Mouse (Mus musculus) urinary bladder, adult 2 months (tissue): ENCODE data around the gene Alyref2. TPM values are rescaled to one million over a fixed set of nuclear protein-coding genes. Genes with fewer than 3 reads are reported as not detected.
"Not testable (repeated sequence)": the region's sequence is repeated elsewhere in the genome, so short reads cannot be mapped to it uniquely, and the experiment has no call there.

Source experiments
- DNase-seq: peaks from one replicate; pipeline ENCODE4 v3.0.0; 2022; ENCODE audit warnings: low spot score
- polyA plus RNA-seq: library from polyadenylated mRNA; depleted of rRNA; stranded (reverse); fragments of >200 nt; gene quantifications from 2 replicates; pipeline ENCODE4 v1.2.3, GENCODE M21; 2012; rRNA removed

Alyref2 gene
- 7.9 and 8.8 TPM in 2 replicates for polyA plus RNA-seq

GRCm38 (mm10) chr1:171503250-171503591 lies at the start of gene Alyref2:
Gene Alyref2 (plus strand): TSS chr1:171503478.
- no peak for DNase-seq

GRCm38 (mm10) chr1:171454926-171455325 lies 48.4 kb upstream of the Alyref2 start:
- no peak for DNase-seq

- no peak for DNase-seq
These were observed 45.7 kb upstream of the Alyref2 start for GRCm38 (mm10) chr1:171457568-171457967.

- no peak for DNase-seq
These were observed 43.5 kb upstream of the Alyref2 start for GRCm38 (mm10) chr1:171459791-171460190.

GRCm38 (mm10) chr1:171460551-171461503 lies 42.5 kb upstream of the Alyref2 start:
- DNase-seq = no peak

- DNase-seq = no peak
These were observed 40.1 kb upstream of the Alyref2 start for GRCm38 (mm10) chr1:171463133-171463532.

GRCm38 (mm10) chr1:171465749-171466412 lies 37.4 kb upstream of the Alyref2 start:
- no peak for DNase-seq

GRCm38 (mm10) chr1:171466565-171466964 lies 36.7 kb upstream of the Alyref2 start:
- DNase-seq = no peak

GRCm38 (mm10) chr1:171469678-171470077 lies 33.6 kb upstream of the Alyref2 start:
- no peak for DNase-seq

GRCm38 (mm10) chr1:171470371-171470871 lies 32.9 kb upstream of the Alyref2 start:
- DNase-seq = no peak

- no peak for DNase-seq
These were observed 32.4 kb upstream of the Alyref2 start for GRCm38 (mm10) chr1:171470896-171471295.

GRCm38 (mm10) chr1:171471452-171471851 lies 31.8 kb upstream of the Alyref2 start:
- DNase-seq = no peak

- DNase-seq = not testable (repeated sequence)
These were observed 31.3 kb upstream of the Alyref2 start for GRCm38 (mm10) chr1:171471941-171472340.

- DNase-seq = no peak
These were observed 29.8 kb upstream of the Alyref2 start for GRCm38 (mm10) chr1:171473506-171473905.

- no peak for DNase-seq
These were observed 29.2 kb upstream of the Alyref2 start for GRCm38 (mm10) chr1:171473920-171474640.

GRCm38 (mm10) chr1:171477123-171477522 lies 26.2 kb upstream of the Alyref2 start:
- no peak for DNase-seq

- DNase-seq = peak; percentile 56
These were observed 25.3 kb upstream of the Alyref2 start for GRCm38 (mm10) chr1:171477758-171478545.

GRCm38 (mm10) chr1:171478968-171479367 lies 24.3 kb upstream of the Alyref2 start:
- peak; percentile 53 for DNase-seq

- DNase-seq = no peak
These were observed 9.0 kb upstream of the Alyref2 start for GRCm38 (mm10) chr1:171494241-171494640.

GRCm38 (mm10) chr1:171495371-171495770 lies 7.9 kb upstream of the Alyref2 start:
- DNase-seq = no peak

- DNase-seq = no peak
These were observed 3.4 kb upstream of the Alyref2 start for GRCm38 (mm10) chr1:171499856-171500255.
